Mouse (Mus musculus): ENCODE measurements at regions not wholly inside any gene's neighbourhood (a gene's known extent, or its start where the extent isn't known, plus 50 kb on each side); places are given as distances from the start of the nearest gene placed in this dataset.

DNA sequence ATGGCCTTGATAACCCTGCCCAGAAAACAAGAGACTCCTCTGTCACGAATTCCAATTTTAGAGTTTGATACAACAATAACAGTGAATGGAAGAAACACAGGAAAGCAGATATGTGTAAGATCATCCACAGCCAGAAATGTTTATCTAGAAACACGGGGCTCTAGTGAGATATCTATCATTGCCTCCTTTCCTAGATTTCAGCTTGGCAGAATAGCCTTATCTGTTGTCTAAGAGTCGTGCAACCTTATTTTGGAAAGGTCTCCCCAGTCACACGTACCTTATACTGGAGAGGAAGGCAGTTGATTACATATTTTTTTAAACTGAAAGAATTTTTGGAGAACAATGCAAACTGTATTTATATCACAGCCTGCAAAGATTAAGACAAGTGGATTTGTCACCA lies 61.6 kb downstream of the Gm10295 start:
- no peak for DNase-seq

DNA sequence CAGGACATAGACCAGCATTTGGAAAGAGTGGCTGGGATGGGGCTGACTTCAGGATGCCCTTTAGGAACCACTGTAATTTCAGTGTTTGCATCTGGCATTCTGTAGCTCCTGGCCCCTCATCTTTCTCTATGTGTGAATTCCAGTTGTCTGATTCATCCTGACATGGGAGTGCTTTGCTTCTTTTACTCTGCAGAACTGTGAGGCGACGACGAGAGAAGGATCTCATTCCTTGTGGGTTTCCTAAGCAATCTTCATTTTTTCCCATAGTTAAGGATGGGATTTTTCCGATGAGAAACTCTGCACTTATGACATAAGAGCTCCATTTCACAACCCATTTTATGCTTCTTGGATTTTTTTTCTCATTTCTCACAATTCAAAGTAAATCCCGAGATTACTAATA lies 62.0 kb downstream of the Gm10295 start:
- no peak for DNase-seq

DNA sequence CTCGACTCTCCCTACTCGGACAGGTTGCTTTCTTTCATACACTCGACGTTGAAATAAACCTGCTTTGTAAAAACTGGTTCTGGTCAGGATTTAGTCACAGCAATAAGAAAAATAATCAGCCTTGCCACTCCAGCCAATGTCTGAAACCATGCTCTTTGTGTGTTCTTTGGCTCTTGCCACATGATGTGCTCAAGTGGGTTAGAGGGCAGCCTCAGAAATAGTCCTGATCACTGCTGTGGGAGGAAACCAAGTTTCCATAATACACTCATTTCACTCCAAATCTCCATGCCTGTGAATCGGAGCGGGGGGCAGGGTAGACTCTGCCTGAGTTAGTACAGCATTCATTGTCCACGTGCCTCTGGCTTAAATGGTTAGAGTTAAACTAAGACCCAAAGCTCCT lies 63.8 kb downstream of the Gm10295 start:
- no peak for DNase-seq

DNA sequence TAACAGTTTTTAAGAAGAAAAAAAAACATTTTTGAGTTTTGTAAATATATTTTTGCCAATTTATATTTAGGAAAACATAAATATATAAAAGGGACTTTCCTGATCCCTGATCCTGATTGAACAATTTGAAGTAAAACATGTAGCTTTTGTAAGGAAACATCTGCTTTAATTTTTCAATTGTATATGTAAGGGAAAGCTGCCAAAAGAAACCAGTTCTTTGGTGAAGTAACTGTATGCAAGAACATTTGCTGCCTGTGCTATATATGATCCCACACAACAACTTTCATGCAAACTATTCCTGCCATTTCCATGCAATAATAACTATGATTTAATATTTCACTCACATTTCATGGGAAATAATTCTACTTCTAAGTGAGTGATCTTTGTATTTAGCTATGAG lies 67.0 kb downstream of the Gm10295 start:
- DNase-seq, result no peak

DNA sequence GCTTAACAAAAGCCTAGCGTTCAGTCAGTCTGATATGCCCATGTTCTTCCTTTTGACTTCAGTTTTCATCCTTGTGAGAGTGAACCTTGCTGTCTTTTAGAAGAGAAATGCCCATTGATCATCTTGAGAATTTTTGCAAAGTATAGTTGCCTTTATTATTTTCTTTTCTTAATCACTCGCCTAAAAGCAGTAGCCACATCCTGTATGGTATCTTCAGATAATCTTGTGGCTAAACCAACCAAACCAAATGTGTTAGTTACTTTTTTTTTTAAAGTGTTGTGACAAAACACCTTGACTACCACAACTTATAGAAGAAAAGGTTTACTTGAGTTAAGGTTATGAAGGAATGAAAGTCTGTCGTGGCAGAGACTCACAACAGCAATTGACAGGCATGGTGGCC lies 67.9 kb downstream of the Gm10295 start:
- no peak for DNase-seq

DNA sequence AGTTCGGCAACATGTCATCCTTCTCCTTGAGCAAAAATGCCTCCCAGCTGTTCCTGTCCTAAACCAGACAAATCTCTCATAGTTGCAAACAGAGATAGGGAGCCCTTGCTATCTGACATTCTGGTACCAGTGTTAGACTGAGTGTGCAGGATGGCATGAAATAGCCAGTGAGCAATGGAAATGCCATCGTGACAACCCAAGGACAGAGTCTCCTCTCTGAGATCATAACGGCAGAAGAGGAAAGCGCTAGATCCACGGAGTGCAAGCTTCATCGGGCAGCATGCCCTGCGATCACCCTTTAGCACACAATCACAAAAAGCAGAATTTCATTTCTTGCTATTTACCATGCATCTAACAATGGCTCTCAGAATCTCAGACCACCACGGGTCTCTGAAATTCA lies 85.2 kb downstream of the Gm10295 start:
- DNase-seq, result no peak

DNA sequence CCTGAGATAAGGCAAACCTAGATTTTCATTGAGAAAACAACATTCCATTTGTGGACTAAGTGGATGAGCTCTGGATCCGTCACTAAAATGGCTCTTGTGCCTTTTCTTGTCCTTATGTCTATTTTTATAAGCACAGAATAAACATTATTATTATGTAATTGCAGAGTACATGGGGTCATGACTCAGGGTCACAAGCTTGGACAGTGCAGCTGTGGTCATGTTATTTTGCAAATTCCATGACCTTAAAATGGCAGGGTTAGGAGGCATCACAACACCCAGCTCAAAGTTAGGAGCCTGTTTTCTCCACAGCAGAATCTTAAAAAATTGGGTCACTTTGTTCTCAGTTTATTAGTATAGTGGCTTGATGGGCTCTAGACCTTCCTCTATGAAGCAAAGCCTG lies 87.2 kb downstream of the Gm10295 start:
- peak; percentile 29 to 34 for DNase-seq

DNA sequence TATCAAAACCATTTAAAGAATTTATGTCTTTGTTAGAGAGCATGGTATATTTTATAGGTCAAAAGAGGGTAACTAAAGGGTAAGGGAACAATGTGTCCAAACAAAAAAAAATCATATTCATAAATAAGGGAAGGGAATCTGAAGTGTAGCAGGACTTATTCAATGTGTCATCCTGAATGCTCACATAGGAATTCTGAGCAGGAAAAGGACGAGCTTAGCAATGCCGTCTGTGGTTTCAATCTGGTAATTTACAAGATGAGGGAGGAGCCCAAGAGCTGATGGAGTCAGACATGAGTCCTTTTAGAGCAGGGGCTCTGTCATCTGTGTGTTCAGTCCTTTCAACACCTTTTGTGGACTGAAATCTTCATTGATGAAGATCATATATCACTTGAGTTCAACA lies 101.6 kb downstream of the Gm10295 start:
- no peak for DNase-seq

DNA sequence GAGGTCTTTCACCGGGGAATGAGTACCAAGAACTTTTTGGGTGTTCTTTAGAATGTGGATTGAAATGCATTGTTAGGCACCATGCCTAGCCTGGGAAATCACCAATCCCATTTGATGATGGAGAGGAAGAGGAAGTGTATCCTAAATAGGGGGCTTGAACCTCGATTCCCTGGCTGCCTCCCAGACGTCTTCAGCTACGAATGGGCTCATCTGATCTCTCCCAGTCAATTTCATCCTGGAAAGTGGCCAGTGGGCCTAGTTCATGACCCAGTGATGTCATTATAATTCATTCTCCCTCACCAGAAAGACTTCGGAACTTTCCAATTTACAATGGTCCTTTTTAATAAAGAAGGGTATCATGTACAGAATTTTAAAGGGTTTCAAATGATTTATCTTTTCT lies 102.1 kb downstream of the Gm10295 start:
- DNase-seq, result peak in 1 of 2 experiments; percentile 28

DNA sequence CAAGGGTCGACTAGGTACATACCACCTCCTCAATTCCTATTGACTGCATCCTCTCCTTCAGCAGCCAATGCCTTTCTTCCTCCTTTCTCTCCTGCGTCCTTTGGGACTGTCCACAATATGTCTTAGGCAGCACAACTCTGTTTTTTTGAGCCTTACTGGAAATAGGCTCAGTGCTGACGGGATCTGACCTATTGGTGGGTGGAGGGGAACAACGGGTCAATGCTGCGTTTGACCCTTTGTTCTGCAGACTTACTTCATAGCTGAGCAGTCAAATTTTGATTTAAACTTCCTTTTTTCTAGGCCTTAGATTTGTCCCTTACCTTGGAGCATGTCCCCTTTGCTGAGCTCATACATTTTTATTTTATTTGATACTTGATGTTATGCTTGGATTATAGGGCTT lies 103.4 kb downstream of the Gm10295 start:
- DNase-seq, result peak in 1 of 2 experiments; percentile 49

DNA sequence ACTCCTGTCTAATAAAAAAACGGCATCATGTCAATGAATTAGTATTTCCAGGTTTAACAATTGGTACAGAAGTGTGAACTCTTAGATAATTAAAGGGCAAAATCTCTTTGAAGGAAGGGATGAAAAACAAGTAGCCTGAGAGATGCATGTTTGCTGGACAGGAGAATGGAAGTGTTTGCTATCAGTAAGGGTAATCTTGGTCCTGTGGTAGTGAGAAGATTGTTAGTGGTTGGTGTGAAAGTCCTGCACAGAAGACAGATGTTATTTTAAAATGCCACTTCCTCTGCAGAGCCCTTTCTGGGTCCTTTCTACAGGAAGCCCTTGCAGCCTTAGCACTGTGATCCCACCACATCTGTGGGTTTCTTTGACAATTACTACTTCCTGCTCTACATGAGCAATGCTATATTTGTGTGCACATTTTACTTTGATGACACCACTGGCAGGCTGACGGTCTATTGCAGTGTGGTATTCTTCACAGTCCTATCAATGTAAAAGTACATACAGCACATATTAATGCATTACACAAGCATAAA lies 108.8 kb downstream of the Gm10295 start:
- no peak for DNase-seq

DNA sequence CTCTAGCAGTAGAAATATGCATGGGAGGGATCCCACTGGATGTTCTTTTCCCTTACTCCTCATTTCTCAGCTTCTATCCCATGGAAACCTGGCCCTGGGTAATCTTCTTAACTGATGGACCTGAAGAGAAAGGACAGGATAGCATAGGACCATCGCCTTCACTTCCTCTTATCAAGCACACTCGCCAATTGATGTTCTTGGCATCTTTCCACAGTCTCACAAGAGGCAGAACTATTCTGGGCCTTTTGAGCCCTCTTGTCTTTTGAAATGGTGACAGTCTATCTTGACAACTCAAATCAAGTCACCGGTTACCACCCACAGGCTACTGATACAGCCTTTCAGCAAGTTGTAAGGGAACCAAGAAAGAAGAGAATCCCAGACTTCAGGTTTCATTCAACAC lies 112.1 kb downstream of the Gm10295 start:
- no peak for DNase-seq

DNA sequence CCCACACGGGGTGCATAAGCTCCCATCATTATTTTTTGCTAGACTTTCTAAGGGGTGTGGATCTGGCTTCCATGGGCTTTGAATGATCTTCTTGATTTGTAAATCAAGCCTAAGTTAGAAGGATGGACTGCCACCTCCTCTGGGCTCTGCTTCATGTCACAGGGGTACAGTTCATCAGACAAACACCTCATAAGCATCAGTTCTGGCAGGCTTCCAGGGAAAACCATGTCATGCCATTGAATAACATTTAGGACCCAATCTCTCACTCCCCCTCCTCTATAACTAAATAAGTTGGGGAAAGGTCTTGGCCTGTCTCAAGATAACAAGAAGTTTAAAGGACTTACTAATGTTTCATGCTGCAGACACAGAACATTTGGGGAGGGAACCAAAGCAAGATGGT lies 115.0 kb downstream of the Gm10295 start:
- no peak for DNase-seq

DNA sequence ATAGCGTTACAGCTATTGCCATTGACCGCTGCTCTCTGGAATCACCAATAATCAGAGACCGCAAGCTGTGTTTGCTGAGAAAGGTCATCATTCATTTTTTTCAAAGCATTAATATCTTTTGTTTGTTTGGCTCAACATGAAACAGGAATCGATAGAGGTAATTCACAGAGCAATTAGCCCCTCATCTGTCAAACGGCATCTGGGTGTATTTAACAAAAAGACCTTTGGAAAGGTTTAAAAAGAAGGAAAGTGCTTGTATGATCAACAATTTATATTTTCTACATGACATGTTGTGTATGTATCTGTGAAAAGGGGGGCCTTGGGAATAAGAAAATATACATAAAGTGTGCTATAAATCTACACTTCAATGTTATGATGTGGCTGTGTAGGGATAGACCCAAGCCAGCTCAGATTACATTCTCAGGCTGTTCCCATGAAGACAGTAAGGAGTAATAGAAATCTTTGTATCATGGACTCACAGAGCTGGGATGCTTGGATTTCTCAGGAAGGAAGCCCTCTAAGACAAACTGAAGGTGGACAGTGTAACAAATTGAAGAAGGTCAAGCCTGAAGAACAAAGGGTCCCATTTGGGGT lies 117.0 kb downstream of the Gm10295 start:
- DNase-seq, result no peak

DNA sequence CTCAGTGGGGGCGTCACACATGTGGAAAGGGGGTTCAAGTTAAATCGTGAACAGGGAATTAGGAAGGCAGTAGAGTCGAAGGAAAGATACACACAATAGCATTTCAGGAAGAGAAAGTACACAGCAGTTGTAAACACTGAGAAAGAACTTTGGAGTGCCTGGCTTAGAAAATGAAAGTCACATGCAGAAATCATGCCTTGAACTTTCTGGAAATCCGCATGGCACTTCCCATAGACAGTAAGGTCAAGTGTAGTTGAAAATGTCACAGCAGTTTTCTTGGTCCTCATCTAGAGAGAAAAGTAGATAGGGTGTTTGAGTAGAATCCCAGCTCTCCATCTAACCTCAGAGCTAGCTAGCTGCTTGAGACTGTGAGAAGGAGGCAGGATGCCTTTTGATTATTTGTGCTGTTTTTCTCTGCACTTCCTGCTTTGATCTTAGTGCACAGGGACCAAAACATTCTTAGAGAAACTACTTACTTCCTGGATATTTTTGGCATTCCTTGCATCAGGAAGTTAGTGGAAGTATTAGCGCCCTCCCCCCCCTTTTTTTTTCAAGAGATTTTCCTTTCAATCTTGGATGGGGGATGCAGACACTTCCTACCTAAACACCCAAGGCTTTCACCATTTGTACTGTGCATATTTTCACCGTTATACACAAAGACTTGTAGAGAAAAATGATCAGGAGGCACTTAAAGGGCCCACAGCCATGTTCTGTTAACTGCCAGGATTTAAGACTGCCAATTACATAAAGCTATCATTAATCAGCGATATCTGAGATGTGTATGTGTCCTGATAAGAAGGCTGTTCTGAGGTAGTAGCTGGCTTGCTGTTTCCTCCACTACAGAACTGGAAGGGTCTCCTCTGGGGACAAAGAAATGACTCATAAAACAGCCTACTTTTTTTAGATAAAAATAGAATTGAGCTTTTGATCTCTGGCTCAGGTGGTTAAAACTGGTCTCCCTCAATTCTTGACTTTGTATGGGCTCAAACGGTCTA lies 118.2 kb downstream of the Gm10295 start:
- DNase-seq, result no peak

DNA sequence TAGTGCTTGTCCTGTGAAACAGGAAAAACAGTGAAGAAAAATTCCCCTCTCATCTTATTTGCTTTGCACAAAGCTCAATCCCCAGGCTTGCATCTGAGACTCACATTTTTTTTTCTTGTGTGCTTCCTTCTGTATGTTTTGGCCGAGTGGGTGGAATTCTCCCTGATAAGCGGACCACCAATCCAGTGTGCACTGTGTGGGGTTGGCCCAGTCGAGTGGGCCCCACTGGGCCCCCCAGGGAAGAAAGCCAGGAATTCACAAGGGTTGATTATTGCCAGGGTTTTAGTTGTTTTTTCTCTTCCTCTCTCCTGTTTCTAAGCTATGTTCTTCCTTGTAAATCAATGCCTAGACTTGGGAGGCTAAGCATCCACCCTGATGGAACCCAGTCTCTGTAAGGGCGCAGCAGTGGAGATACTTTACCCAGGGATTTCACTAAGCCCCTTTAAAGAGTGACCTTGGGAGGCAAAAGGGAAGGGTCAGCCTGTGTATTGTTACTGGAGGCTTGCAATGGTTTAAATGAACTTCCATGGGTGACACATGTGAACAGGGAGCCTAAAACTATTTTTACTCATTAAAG lies 120.3 kb downstream of the Gm10295 start:
- DNase-seq, result peak; percentile 74 to 83

DNA sequence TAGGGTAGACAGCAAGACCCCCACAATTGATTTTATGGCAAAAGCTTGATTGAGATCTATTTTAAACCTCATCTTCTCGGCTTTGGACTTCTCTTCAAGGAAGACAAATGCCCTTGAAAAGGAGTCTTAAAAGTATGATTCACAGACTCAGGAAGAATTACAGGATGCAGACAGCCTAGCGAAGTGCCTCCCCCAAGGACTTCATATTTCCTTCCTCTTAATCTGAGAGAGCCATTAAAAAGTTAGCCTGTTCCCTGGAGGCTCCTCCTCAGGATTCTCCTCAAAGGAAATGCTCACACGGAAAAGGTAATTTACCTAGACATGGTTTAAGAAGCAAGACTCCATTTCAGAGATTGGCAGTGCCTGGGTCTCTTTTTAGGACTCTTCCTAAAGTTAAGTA lies 122.1 kb downstream of the Gm10295 start:
- peak; percentile 17 to 28 for DNase-seq

DNA sequence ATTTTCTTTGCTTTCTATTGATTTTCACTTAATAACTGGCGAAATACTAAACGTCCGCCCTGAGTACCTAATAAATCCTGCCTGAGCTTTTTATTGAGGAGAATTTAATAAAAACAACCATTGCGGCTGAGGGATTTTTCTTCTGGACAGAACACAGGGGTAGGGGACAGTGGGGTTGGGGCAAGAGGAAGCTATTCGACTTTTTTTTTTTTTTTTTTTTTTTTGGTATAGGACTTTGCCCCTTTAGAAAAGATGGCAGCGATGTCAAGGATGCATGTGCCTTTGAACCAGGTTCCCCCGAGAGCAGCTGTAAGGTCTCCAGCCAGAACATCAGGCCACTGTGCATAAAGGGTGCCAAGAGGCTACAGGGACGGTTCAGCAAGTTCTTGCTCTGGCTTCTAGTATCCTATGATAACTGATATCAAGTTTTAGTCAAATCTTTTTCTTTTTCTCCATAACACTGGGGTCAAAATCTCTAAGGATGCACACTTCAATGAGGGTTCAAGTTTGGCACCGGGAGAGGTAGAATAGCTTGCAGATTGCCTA lies 126.9 kb downstream of the Gm10295 start:
- DNase-seq, result no peak

DNA sequence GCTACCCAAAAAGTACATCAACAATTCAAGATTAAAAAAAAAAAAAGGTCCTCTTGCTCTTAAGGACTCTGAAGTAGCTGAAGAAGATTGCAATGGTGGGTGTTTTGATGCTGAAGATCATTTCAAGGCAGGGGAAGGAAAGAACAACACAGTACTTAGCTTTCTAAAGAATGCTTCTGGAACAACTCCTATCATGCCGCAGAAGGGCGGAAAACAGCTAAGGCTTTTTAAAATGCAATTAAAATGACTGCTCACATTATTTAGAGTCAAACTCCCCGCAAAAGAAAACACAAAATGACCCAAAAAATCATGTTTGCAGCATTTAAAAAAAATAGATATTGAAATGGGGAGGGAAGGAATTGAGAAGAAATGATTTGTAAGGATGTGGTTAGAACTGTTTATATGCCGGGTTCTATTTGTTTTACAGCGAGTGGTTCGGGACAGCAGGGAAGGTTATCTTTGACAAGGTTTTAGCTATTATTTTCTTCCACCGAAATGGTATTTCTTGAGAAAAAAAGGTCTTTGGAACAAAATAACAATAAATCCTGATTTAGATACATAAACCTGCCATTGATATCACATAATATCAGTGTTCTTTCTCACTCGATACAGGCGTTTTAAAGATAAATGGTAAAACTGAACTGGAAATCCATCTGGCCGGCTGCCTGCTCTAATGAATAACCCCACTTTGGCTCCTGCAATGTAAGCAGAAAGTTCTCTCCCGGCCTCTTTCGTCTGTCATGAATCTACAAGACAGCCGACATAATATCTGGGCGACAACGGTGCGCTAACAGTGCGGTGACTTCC lies 127.6 kb downstream of the Gm10295 start:
- DNase-seq, result peak in 1 of 2 experiments; percentile 17

DNA sequence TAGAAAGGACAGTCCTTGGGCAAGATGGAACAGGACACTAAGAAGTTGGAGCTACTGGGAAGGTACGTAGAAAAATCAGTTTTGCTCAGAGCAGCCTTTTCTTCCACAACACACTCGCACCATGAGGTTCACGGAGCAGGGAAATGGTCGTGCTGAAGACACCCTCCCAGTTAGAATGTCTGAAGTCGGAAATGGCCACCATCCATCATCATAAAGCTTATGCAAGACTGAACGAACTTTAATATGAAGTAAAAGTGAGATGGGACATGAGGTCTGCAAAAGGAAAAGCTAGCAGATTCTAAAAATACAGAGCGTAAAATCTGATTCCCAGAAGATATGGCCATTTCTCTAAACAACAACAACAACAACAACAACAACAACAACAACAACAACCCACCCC lies 133.9 kb downstream of the Gm10295 start:
- no peak for DNase-seq

DNA sequence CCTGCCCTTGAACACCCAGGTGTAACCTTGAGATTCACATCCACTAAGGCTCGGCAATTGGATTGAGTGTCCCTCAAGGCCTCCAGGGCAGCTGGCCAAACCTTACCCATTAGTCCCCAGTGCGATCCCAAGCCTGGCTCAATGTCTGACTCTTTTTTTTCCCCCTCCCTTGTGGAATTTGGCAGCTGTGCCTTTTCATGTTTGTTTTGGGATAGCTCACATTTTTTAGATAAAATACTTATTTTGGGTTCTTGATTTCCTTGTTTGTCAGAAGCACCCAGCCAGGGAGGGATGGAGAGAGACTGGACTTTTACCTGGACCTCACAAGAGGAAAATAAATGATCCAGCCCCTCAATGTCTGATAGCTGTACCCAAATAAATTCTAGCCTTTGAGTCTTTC lies 134.5 kb downstream of the Gm10295 start:
- DNase-seq, result peak; percentile 75 to 81

DNA sequence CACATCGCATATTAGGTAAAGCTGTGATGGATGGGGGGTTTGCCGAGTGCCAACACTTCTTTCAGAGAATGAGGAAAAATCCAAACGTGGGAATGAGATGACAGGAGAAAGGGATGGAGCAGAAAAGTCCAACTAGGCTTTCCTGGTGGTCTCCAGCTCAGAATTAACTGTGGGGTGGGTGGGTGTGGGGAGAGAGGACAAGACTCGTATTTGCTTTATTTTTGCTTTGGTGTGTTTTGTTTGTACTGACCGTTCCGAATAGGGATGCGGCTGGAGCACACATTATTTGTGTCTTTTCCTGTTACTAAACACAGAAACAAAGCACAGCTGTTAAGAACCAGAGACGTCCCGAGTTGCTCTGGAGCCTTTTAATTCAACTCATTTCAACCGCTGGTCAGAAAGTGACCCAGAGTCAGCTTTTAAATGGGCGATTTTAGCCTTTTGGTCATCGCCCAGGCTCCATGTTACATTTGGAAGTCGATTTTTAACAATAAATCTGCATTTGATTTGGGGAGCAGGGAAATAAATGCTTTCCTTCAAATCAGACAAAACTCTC lies 136.7 kb downstream of the Gm10295 start:
- peak; percentile 18 to 25 for DNase-seq
